Mouse (Mus musculus) spleen, adult 2 months (tissue): ENCODE data around the gene Trip6.

Experiments used
- CTCF ChIP-seq: fragments of 200-500 bp; IDR thresholded peaks from 2 replicates; pipeline ENCODE4 v1.5.1; 2011; ENCODE audit warnings: mild to moderate bottlenecking, inconsistent platforms; ENCODE audit not compliant: insufficient read depth, insufficient read length, insufficient replicate concordance; ENCODE audit errors: extremely low read depth
- POLR2A ChIP-seq: fragments of 200-500 bp; IDR thresholded peaks from 2 replicates; pipeline ENCODE4 v1.6.1; 2011; ENCODE audit warnings: low read depth, low read length, inconsistent platforms

DNA sequence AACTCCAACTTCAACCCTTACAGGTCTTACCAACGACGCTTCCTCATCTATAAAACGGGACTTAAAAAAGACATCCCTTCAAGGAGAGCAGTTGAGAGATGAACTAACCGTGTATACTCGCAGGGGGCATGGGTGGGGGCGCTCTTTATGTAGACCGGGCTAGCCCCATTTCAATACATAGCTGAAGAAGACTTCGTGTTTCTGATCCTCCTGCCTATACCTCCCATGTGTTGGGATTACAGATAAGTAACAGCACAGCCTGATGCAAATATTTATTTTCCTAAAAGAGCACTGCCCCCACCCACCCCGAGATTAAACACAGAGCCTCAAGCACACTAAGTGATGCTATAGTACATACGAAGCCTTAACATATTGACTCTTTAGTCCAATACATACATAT lies 20.1 kb upstream of the Trip6 start:
- TF ChIP-seq POLR2A (no peak), CTCF (no peak)
